Mouse (Mus musculus): ENCODE results near the gene Glipr1l1.
A peak's percentile ranks its signal among the peaks of the same experiment; 100 is the strongest.
"Not testable (repeated sequence)": the region's sequence is repeated elsewhere in the genome, so short reads cannot be mapped to it uniquely, and the experiment has no call there.

Gene Glipr1l1

DNA sequence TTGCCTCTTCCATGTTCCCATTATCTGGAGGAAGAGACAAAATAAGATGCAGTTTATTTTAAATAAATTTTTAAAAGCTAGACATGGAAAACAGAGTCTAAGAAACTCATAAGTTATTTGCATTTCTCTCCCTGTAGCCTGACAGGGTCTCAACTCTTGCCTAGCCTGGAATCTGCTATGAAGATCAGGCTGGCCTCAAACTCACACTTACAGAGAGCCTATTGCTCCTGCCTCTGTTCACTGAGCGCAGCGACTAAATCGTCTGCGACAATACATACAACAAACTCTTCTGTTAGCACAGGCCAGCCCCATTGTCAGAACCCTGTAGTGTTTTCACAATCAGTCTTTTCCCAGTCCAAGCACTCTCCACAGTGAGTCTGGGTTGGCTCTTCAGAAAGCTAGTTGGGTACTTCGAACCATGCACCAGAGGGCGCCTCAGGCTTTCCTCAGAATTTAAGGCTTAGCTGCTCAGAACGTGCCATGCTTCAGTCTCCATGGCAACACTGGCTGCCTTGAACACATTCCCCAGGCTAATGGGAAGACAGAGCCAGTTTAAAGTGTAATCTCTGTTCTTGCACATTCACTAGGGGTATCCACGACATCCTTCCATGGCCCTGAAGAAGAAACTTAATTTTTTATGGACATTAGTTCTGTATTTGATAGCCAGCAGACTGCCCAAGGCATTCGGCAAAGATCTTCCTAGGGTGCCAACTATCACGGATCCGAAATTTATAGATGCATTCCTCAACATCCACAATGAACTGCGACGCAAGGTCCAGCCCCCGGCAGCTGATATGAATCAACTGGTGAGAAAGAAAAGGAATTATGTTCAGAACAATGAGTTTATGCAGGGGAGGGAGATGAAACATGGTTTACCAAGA lies at the start of gene Glipr1l1:
Glipr1l1 (plus strand) TSS at position 488 of the 881 bp plus-strand sequence.
- peak; percentile 67 for DNase-seq (ENCODE audit: low read depth, low spot score)

DNA sequence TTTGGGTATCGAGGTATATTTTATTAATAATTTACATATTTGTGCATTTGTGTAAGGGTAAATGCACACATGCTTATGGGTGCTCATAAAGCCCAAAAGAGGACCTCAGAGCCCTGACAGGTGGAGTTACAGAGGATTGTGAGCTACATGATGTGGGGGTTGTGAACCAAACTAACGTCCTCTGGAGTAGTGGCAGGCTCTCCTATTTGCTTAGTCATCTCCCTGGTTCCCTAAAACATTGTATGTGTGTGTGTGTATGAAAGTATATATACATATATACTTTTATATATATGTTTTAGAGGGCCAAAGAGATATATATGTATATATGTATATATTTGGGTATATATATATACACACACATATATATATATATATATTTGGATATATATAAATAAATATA lies 36.4 kb upstream of the Glipr1l1 start:
- no peak for DNase-seq (ENCODE audit: low read depth, low spot score)

DNA sequence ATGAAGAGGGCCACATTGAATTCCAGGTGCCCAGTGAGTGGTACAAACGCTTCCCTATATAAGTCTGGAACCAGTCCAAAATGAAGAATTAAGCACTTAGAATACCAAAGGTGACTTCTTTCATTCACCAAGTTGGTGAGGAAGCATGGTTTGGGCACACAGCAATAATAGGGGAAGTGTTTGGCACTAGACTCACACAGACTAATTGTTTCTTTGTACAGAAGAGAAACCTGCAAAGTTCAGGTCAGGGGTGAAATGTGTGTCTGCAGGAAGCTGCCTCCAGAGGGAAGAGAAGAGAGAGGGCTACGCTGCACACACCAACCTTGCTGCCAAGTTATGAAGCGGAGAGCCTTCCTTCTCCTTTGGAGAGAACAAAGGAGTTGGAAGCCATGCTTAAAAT lies 31.3 kb upstream of the Glipr1l1 start:
- not testable (repeated sequence) for DNase-seq (ENCODE audit: low read depth, low spot score)

DNA sequence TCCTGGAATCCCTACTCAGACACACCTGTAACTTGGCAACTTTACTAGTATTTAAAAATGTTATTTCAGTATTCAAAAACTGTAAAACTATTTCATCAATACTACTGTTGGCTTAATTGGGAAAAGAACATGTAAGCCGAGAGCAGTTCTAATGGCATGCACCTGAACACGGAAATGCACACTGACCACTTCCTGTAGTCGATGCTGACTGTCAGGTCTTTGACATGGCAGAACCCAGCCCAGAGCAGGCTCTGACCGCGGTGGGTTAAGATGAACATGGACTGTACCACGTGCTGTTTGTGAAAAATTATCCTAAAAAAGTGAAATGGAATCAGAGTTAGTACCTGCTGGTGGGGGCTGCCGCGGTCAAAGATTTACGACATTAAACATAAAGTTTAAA lies 16.5 kb upstream of the Glipr1l1 start:
- not testable (repeated sequence) for DNase-seq (ENCODE audit: low read depth, low spot score)

DNA sequence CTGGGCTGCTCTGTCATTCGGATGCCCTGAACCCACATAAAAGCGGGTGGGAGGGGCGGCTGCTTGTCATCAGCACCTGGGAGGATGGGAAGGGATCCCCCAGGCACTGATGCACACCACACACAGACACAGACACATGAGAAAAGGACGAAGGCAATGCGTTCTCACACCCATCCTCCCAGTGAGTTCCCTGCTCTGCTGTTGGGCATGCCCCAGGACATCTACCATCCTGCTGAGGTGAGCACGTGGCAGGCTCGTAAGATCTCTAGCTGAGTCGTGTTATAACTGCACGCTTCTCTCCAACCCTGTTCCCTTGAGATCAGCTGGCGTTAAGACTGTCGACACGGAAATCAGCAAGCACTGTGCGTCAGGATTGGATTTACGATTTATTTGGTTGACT lies 15.7 kb upstream of the Glipr1l1 start:
- not testable (repeated sequence) for DNase-seq (ENCODE audit: low read depth, low spot score)

DNA sequence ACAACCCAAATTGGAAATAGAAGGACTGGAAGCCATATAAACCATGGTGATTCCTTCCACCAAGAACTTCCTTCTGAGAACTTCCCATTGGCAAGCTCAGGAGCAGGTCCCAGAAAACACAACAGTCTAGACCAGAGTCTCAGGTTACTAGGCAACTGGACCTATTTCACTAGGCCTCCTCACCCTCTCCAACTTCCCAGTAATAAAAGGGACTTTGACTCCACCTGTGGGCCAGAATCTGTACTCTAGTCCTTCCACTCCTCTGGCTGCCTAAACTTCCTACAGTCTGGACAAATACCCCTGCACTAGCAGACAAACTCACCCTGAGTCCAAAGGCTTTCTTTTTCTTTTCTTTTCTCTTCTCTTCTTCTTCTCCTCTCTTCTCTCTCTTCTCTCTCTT lies 8.8 kb upstream of the Glipr1l1 start:
- DNase-seq (ENCODE audit: low read depth, low spot score), result no peak

DNA sequence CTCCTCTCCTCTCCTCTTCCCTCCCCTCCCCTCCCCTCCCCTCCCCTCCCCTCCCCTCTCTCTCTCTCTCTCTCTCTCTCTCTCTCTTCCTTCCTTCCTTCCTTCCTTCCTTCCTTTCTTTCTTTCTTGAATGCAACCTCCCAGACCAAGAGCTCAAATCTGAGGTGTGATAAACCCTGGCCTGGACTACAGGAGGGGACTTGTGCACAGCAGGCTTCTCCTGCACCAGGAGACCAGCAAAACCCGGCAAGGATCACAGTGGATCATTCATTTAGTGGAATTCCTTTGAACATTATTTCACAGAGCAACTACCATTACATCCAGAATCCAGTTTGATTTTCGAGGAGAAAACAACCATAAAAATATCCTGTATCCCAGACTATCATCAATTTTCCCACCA lies 8.0 kb upstream of the Glipr1l1 start:
- DNase-seq (ENCODE audit: low read depth, low spot score), result not testable (repeated sequence)

DNA sequence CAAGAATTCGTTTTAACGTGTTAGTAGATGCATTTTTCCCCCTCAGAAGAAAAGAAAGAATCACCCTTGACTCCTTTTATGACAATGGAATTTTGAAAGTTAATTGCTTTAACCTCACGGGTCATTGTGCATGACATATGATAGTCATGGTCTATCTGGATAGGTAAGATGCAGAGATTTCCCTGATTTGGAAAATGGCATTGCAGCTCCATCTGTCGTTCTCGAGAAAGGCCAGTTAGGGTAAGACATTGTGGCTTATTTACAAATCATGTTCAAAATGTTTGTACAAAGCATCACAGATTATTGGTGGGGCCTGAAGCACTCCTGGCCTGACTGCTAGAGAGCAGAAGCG lies 570 bp downstream of the Glipr1l1 start:
- not testable (repeated sequence) for DNase-seq (ENCODE audit: low read depth, low spot score)

DNA sequence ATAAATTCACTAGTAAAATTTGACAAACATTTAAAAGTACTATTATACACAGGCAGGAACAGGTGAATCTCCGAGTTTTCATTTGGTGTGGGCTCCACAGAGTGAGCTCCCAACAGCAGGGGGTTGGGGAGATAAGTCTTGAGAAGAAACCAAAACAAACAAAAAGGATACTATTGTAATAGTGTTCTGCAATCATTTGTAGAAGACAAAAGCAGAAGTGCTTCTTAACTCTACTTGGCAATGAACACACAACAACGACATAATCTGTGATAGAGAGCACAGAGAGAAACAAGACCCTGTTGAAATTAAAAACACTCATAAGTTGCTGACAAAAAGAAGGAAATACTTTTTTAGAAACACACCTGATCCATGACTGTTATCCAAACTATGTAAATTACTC lies 20.1 kb downstream of the Glipr1l1 start:
- DNase-seq (ENCODE audit: low read depth, low spot score), result no peak

DNA sequence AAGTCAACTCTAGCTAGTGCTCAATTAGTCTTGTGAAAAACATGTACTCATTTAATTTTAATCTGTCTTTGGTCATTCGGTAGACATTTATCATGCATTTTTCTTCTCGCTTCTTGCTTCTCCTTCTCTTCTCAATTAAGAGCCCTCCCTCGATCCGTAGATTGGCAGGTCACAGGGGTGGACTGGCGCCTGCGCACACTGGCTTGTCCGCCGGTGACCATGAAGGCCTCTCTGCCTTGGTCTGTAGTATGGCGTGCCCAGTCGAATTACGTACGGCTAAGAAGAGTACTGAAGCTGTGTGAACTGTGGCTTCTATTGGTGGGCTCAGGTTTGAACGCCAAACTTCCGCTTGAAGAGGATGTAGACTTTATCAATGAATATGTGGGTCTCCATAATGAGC lies 23.2 kb downstream of the Glipr1l1 start, which contains the start of gene Glipr1l2:
Glipr1l2 (plus strand) TSS at position 198 of the 400 bp plus-strand sequence.
- DNase-seq (ENCODE audit: low read depth, low spot score), result no peak

DNA sequence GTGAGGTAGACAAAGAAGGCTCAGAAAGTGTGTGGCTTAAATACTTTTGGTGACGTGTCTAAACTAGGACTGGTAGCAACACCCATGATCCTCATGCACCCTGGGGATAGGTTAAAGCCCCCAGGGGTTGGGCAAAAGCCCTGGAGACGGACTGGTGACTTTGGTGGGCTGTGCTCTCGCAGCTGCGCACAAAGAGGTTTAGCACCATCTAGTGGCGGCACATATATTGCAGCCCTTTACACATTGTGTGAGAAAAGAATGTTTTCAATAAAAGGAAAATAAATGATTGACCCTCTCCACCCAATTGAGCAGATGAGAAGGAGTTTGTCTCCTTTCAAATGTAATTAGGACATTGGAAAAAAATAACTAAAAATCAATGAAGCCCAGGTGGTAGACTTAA lies 45.8 kb downstream of the Glipr1l1 start:
- peak; percentile 19 for DNase-seq (ENCODE audit: low read depth, low spot score)

DNA sequence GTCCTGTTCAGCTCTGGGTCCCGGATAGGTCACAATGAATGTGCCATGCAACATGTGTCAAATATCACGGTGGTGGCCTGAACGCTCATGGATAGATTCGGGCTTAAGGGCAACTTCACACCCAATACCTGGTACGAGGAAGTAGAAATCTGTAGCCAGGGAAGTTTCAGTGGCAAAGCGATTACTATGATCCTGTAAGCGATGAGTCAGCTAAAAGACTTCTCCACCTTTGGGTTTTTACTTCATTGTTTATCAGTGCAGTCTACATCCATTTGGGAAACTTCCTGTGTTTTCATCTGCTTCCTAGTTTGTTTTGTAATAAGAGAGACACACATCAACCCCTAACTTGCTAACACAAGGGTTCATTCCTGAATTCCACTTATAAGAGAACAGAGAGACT lies 50.4 kb downstream of the Glipr1l1 start:
- no peak for DNase-seq (ENCODE audit: low read depth, low spot score)

DNA sequence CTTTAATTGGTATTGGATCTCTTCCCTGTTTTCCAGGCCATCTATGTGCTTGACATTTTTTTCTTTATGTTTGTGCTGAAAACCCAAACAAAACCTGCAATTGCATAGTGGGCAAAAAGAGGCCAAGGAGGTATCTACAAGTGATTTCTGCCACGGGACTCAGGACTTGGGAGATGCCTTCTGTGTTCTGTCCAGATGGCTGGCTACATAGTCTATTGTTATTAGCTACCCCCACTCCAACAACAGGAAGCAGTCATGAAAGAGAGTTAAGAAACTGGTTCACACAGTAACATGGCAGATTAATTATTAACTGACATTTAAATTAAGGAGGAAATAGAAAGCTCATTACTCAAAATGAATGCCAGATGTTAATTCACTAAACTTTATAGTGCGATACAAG lies 65.1 kb downstream of the Glipr1l1 start:
- DNase-seq (ENCODE audit: low read depth, low spot score), result not testable (repeated sequence)

DNA sequence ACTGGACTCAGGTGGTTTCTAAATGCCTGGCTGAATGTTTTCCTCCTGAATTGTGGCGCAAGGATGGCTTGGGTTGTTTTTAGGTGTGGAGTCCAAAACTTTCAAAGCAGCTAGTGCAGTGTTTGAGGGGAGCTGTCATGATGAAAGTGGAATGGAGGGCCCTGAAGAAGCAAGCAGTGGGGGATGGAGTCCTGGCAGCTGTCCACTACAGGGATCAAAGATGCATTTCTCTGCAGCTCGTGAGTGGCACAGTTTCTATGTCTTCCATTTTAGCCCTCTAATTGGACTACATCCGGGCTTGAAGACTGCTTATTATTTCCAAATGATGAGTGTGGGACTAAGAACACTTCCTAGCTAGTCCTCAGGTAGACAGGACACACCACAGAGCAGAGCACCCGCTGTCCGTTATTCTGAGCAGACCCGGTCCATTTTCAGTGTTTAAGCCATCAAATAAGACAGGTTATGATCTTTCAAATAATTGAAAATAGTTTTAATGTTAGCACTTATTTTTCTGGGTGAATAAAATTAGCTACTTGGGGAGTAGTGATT lies 67.8 kb downstream of the Glipr1l1 start:
- DNase-seq (ENCODE audit: low read depth, low spot score), result not testable (repeated sequence)

Measured in embryo, embryonic 11.5 days (tissue).